Mouse (Mus musculus) midbrain, embryonic 10.5 days (tissue): ENCODE data around the gene Vps35l. TPM values are rescaled to one million over a fixed set of nuclear protein-coding genes. Genes with fewer than 3 reads are reported as not detected.
A peak's percentile ranks its signal among the peaks of the same experiment; 100 is the strongest.

Source experiments
- DNase-seq: peaks from one replicate; pipeline ENCODE4 v3.0.0-alpha.2; 2017; ENCODE audit warnings: low spot score
- H3K27ac ChIP-seq: fragments of 300-500 bp; sonication (generic); replicated peaks from 2 replicates; pipeline ENCODE4 v1.5.1; 2016; ENCODE audit warnings: mild to moderate bottlenecking
- H3K27me3 ChIP-seq: fragments of 300-500 bp; sonication (generic); 2 replicates; pipeline ENCODE4 v1.6.1; 2016; ENCODE audit warnings: low read depth, mild to moderate bottlenecking; ENCODE audit not compliant: poor library complexity, severe bottlenecking
- H3K36me3 ChIP-seq: fragments of 300-500 bp; sonication (generic); 2 replicates; pipeline ENCODE4 v1.6.1; 2016; ENCODE audit warnings: mild to moderate bottlenecking, moderate library complexity
- H3K4me1 ChIP-seq: fragments of 300-500 bp; sonication (generic); 2 replicates; pipeline ENCODE4 v1.6.1; 2016
- H3K4me3 ChIP-seq: fragments of 300-500 bp; sonication (generic); 2 replicates; pipeline ENCODE4 v1.5.1; 2016; ENCODE audit warnings: mild to moderate bottlenecking, moderate library complexity
- H3K9me3 ChIP-seq: fragments of 300-500 bp; sonication (generic); replicated peaks from 2 replicates; pipeline ENCODE4 v1.6.1; 2016; ENCODE audit warnings: mild to moderate bottlenecking
- WGBS: fragments of 180-500 bp; shearing (Covaris S2); methylation state at CpG from one replicate; pipeline ENCODE4 v1.1.7; 2016; 5-methylcytosine and 5-hydroxymethylcytosine counted together
- polyA plus RNA-seq: library from polyadenylated mRNA; unstranded; fragments of >200 nt; fragmentation: Nextera tagmentation; extraction: Ambion mirVana; gene quantifications from 2 replicates; pipeline ENCODE4 v1.2.1, GENCODE M21; 2016

Vps35l gene
- polyA plus RNA-seq, 1 experiment from 2014 or later = 68.6 TPM

GRCm38 (mm10) chr7:118710776-118711175, 29.2 kb upstream of the Vps35l start:
- Histone ChIP-seq H3K27ac (no peak overlapping the region), H3K4me3 (no peak overlapping the region), H3K9me3 (no peaks in the 10 kb centered on the region), H3K27me3 (peaks cover 4% of the 10 kb centered on the region; the same call in 1 of the 2 replicates), H3K36me3 (peaks cover 15% of the 10 kb centered on the region), H3K4me1 (peaks cover 21% of the 10 kb centered on the region)
- 76% methylated on average over 5 of the region's 5 CpGs for WGBS
- DNase-seq = no peak

GRCm38 (mm10) chr7:118712228-118713173, 27.5 kb upstream of the Vps35l start, which contains the start of gene Ccp110:
Ccp110 (plus strand) TSS chr7:118712552.
- no peaks in the 10 kb centered on the region for H3K27me3 ChIP-seq
- peak within 1 kb of the TSS; percentile 77 for H3K27ac ChIP-seq
- H3K4me3 ChIP-seq = peak within 1 kb of the TSS; percentile 64
- peak; percentile 94 for DNase-seq
- peaks cover 14% of the 10 kb centered on the region for H3K4me1 ChIP-seq
- H3K36me3 ChIP-seq = peaks cover 28% of the 10 kb centered on the region
- WGBS = under 1% methylated on average over 48 of the region's 48 CpGs
- H3K9me3 ChIP-seq = no peaks in the 10 kb centered on the region

GRCm38 (mm10) chr7:118714873-118715272, 25.2 kb upstream of the Vps35l start:
- WGBS = 82% methylated on average over 1 of the region's 1 CpGs
- peaks cover 14% of the 10 kb centered on the region for H3K4me1 ChIP-seq
- H3K9me3 ChIP-seq = no peaks in the 10 kb centered on the region
- DNase-seq = no peak
- no peak overlapping the region for H3K27ac ChIP-seq
- H3K36me3 ChIP-seq = peaks cover 52% of the 10 kb centered on the region
- no peak overlapping the region for H3K4me3 ChIP-seq
- no peaks in the 10 kb centered on the region for H3K27me3 ChIP-seq

GRCm38 (mm10) chr7:118718066-118718465, 22.0 kb upstream of the Vps35l start:
- H3K36me3 ChIP-seq = peaks cover 84% of the 10 kb centered on the region
- WGBS = 93% methylated on average over 4 of the region's 4 CpGs

GRCm38 (mm10) chr7:118723927-118724326, 16.1 kb upstream of the Vps35l start:
- no peak overlapping the region for H3K27ac ChIP-seq
- WGBS = 88% methylated on average over 9 of the region's 9 CpGs
- H3K36me3 ChIP-seq = peaks cover 97% of the 10 kb centered on the region
- DNase-seq = no peak
- H3K9me3 ChIP-seq = no peaks in the 10 kb centered on the region
- no peaks in the 10 kb centered on the region for H3K4me1 ChIP-seq
- H3K4me3 ChIP-seq = no peak overlapping the region
- no peaks in the 10 kb centered on the region for H3K27me3 ChIP-seq

More at GRCm38 (mm10) chr7:118718066-118718465, 22.0 kb upstream of the Vps35l start:
- DNase-seq = no peak
- Histone ChIP-seq H3K4me3 (no peak overlapping the region), H3K9me3 (no peaks in the 10 kb centered on the region), H3K4me1 (peaks cover 10% of the 10 kb centered on the region), H3K27me3 (no peaks in the 10 kb centered on the region), H3K27ac (no peak overlapping the region)

- Histone ChIP-seq H3K4me1 (no peaks in the 10 kb centered on the region), H3K27me3 (no peaks in the 10 kb centered on the region), H3K4me3 (no peak overlapping the region), H3K36me3 (peaks cover 97% of the 10 kb centered on the region), H3K9me3 (no peaks in the 10 kb centered on the region), H3K27ac (no peak overlapping the region)
- DNase-seq = no peak
- 88% methylated on average over 2 of the region's 2 CpGs for WGBS
Observed at GRCm38 (mm10) chr7:118725459-118725858, 14.6 kb upstream of the Vps35l start.

- peaks cover 98% of the 10 kb centered on the region for H3K36me3 ChIP-seq
- H3K9me3 ChIP-seq = no peaks in the 10 kb centered on the region
- H3K27ac ChIP-seq = no peak overlapping the region
- WGBS = 94% methylated on average over 13 of the region's 13 CpGs
- no peaks in the 10 kb centered on the region for H3K27me3 ChIP-seq
- no peak overlapping the region for H3K4me3 ChIP-seq
- no peaks in the 10 kb centered on the region for H3K4me1 ChIP-seq
- DNase-seq = no peak
Observed at GRCm38 (mm10) chr7:118728846-118729587, 11.0 kb upstream of the Vps35l start.

- WGBS = 97% methylated on average over 3 of the region's 3 CpGs
- Histone ChIP-seq H3K4me3 (no peak overlapping the region), H3K27me3 (no peaks in the 10 kb centered on the region), H3K36me3 (peaks cover 92% of the 10 kb centered on the region), H3K9me3 (no peaks in the 10 kb centered on the region), H3K27ac (no peak overlapping the region), H3K4me1 (no peaks in the 10 kb centered on the region)
- no peak for DNase-seq
Observed at GRCm38 (mm10) chr7:118731781-118732180, 8.2 kb upstream of the Vps35l start.

- DNase-seq = no peak
- WGBS = 95% methylated on average over 13 of the region's 13 CpGs
- peaks cover 83% of the 10 kb centered on the region for H3K36me3 ChIP-seq
- H3K27ac ChIP-seq = no peak overlapping the region
- no peaks in the 10 kb centered on the region for H3K27me3 ChIP-seq
- H3K4me1 ChIP-seq = no peaks in the 10 kb centered on the region
- H3K4me3 ChIP-seq = no peak overlapping the region
- no peaks in the 10 kb centered on the region for H3K9me3 ChIP-seq
Observed at GRCm38 (mm10) chr7:118733225-118733624, 6.8 kb upstream of the Vps35l start.

- Histone ChIP-seq H3K36me3 (peaks cover 34% of the 10 kb centered on the region), H3K9me3 (no peaks in the 10 kb centered on the region), H3K4me1 (peaks cover 12% of the 10 kb centered on the region), H3K27me3 (no peaks in the 10 kb centered on the region), H3K4me3 (no peak overlapping the region), H3K27ac (no peak overlapping the region)
- 72% methylated on average over 1 of the region's 1 CpGs for WGBS
- DNase-seq = no peak
Observed at GRCm38 (mm10) chr7:118738730-118739129, 1.3 kb upstream of the Vps35l start.

- WGBS = 3% methylated on average over 41 of the region's 41 CpGs
- Histone ChIP-seq H3K27ac (peak overlapping the region; percentile 85), H3K27me3 (no peaks in the 10 kb centered on the region), H3K36me3 (peaks cover 31% of the 10 kb centered on the region), H3K9me3 (no peaks in the 10 kb centered on the region), H3K4me3 (peak overlapping the region; percentile 81), H3K4me1 (peaks cover 12% of the 10 kb centered on the region)
- peak; percentile 97 for DNase-seq
Observed at GRCm38 (mm10) chr7:118740532-118741338, 709 bp downstream of the Vps35l start.

GRCm38 (mm10) chr7:118742278-118742677, 2.3 kb downstream of the Vps35l start:
- Histone ChIP-seq H3K9me3 (no peaks in the 10 kb centered on the region), H3K36me3 (peaks cover 34% of the 10 kb centered on the region), H3K4me1 (peaks cover 12% of the 10 kb centered on the region), H3K27me3 (no peaks in the 10 kb centered on the region), H3K27ac (no peak overlapping the region), H3K4me3 (0 out of 2 replicates have a peak overlapping the region, but pooled peaks have one; percentile 81)
- no peak for DNase-seq
- 86% methylated on average over 6 of the region's 6 CpGs for WGBS
